Mouse (Mus musculus) C2C12 (cell line): ENCODE measurements at regions not wholly inside any gene's neighbourhood (a gene's known extent, or its start where the extent isn't known, plus 50 kb on each side); places are given as distances from the start of the nearest gene placed in this dataset.
"Not testable (repeated sequence)": the region's sequence is repeated elsewhere in the genome, so short reads cannot be mapped to it uniquely, and the experiment has no call there.

ENCODE experiments used
- CEBPB ChIP-seq: IDR thresholded peaks from one replicate; pipeline ENCODE4 v1.6.1; 2011; ENCODE audit warnings: low read depth, mild to moderate bottlenecking, control low read depth, moderate library complexity
- CTCF ChIP-seq: IDR thresholded peaks from one replicate; pipeline ENCODE4 v1.5.1; 2011; ENCODE audit not compliant: control insufficient read depth, insufficient read depth, insufficient read length
- MYOD1 ChIP-seq: IDR thresholded peaks from one replicate; pipeline ENCODE4 v1.6.1; 2011; ENCODE audit warnings: low read depth; ENCODE audit not compliant: control insufficient read depth, insufficient read length
- USF1 ChIP-seq: IDR thresholded peaks from one replicate; pipeline ENCODE4 v1.6.1; 2011; ENCODE audit warnings: low read depth, mild to moderate bottlenecking, control low read depth, moderate library complexity

DNA sequence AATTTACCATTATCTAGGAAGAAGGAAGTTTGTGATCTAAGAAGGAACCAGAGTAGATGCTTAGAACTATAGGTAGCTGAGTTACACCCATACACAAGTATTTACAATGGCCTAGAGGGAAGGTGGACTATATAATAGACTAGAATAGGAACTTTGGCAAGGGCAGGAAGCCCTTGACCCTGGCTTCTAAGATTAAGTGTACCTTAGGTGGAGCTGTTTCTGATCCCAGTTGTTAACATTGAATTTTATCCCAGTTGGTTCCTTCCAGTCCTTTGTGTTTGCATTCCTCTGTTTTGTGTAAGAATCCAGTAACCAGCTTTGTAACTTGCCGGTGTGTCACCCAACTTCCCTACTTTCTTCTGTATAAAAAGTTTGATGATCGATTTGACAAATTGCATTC lies 294.1 kb downstream of the Plod2 start:
- TF ChIP-seq CTCF, CEBPB, USF1, MYOD1: not testable (repeated sequence)
